Mouse (Mus musculus) stomach, postnatal 0 days (tissue): Measurements from ENCODE around the gene 4932414N04Rik. TPM values are rescaled to one million over a fixed set of nuclear protein-coding genes. Genes with fewer than 3 reads are reported as not detected.

Source experiments
- ATAC-seq: fragments of 200-750 bp; cut with Nextera tagmentation; 2 replicates; pipeline ENCODE4 v1.8.0; 2017; ENCODE audit not compliant: low FRiP score, low TSS enrichment
- DNase-seq: peaks from one replicate; pipeline ENCODE4 v3.0.0-alpha.2; 2016; ENCODE audit warnings: low spot score
- H3K27ac ChIP-seq: fragments of 300-500 bp; sonication (generic); replicated peaks from 2 replicates; pipeline ENCODE4 v1.5.1; 2014; ENCODE audit warnings: mild to moderate bottlenecking, control low read depth
- H3K27me3 ChIP-seq: fragments of 300-500 bp; sonication (generic); 2 replicates; pipeline ENCODE4 v1.6.1; 2014; ENCODE audit warnings: low read length; ENCODE audit not compliant: control insufficient read depth, insufficient read depth
- H3K36me3 ChIP-seq: fragments of 300-500 bp; sonication (generic); 2 replicates; pipeline ENCODE4 v1.6.1; 2014; ENCODE audit warnings: low read length, mixed read lengths; ENCODE audit not compliant: control insufficient read depth, insufficient read depth
- H3K4me1 ChIP-seq: fragments of 300-500 bp; sonication (generic); replicated peaks from 2 replicates; pipeline ENCODE4 v1.6.1; 2014; ENCODE audit warnings: antibody characterized with exemption; ENCODE audit not compliant: control insufficient read depth, insufficient read depth
- H3K4me2 ChIP-seq: fragments of 300-500 bp; sonication (generic); replicated peaks from 2 replicates; pipeline ENCODE4 v1.6.1; 2014; ENCODE audit warnings: low read depth, mild to moderate bottlenecking, control low read depth, moderate library complexity
- H3K4me3 ChIP-seq: fragments of 300-500 bp; sonication (generic); 2 replicates; pipeline ENCODE4 v1.5.1; 2014; ENCODE audit warnings: low read depth, low read length, control low read depth
- H3K9ac ChIP-seq: fragments of 300-500 bp; sonication (generic); 2 replicates; pipeline ENCODE4 v1.6.1; 2014; ENCODE audit warnings: mild to moderate bottlenecking, low read length, control low read depth, mixed read lengths
- H3K9me3 ChIP-seq: fragments of 300-500 bp; sonication (generic); 2 replicates; pipeline ENCODE4 v1.6.1; 2016; ENCODE audit warnings: low read length; ENCODE audit not compliant: control insufficient read depth
- CTCF ChIP-seq: IDR thresholded peaks from 2 replicates; pipeline ENCODE4 v1.5.1; 2016; ENCODE audit warnings: antibody characterized with exemption, low read depth, mild to moderate bottlenecking, moderate library complexity
- EP300 ChIP-seq: optimal IDR thresholded peaks from 2 replicates; pipeline ENCODE3; 2016; ENCODE audit warnings: antibody characterized with exemption
- WGBS: fragments of 180-500 bp; shearing (Covaris S2); extraction: QIAGEN DNeasy Blood & Tissue Kit; methylation state at CpG from one replicate; pipeline ENCODE4 v1.1.7; 2014; 5-methylcytosine and 5-hydroxymethylcytosine counted together
- polyA plus RNA-seq: library from polyadenylated mRNA; unstranded; fragments of >200 nt; fragmentation: Nextera tagmentation; extraction: Ambion mirVana; gene quantifications from 2 replicates; pipeline ENCODE4 v1.2.1, GENCODE M21; 2015

The 4932414N04Rik gene
- polyA plus RNA-seq, 1 experiment from 2014 or later: not detected

GRCm38 (mm10) chr2:68797106-68797505, 140.8 kb downstream of the 4932414N04Rik start:
- TF ChIP-seq CTCF: no peak
- no peak for TF ChIP-seq EP300
- no peaks in the 10 kb centered on the region for H3K4me1 ChIP-seq
- H3K4me3 ChIP-seq: no peak overlapping the region
- ATAC-seq (no peak), DNase-seq (no peak)
- H3K27ac ChIP-seq: no peak overlapping the region
- 69% methylated on average over 4 of the region's 4 CpGs for WGBS
- no peak overlapping the region for H3K4me2 ChIP-seq
- H3K36me3 ChIP-seq: no peaks in the 10 kb centered on the region
- H3K9ac ChIP-seq: no peak overlapping the region
- H3K9me3 ChIP-seq: no peaks in the 10 kb centered on the region
- H3K27me3 ChIP-seq: no peaks in the 10 kb centered on the region

Other genes with a start within 250 kb of the 4932414N04Rik start
- gene Stk39, start 184.2 kb upstream of the 4932414N04Rik start, polyA plus RNA-seq: 20.9 and 23.6 TPM in 2 replicates
- not detected in 2 replicates for gene 4933409G03Rik, start 74.1 kb upstream of the 4932414N04Rik start, polyA plus RNA-seq
- 8.0 and 8.6 TPM in 2 replicates for gene Cers6, start 205.0 kb downstream of the 4932414N04Rik start, polyA plus RNA-seq